Mouse (Mus musculus) MEL (cell line): ENCODE measurements at regions not wholly inside any gene's neighbourhood (a gene's known extent, or its start where the extent isn't known, plus 50 kb on each side); places are given as distances from the start of the nearest gene placed in this dataset.

Source experiments
- DNase-seq: peaks from one replicate; pipeline ENCODE4 v3.0.0; 2011; ENCODE audit warnings: low read depth, low spot score
- H3K27ac ChIP-seq: 2 replicates; pipeline ENCODE4 v1.5.1; 2012; ENCODE audit warnings: low read depth, mild to moderate bottlenecking, control low read depth, low read length, moderate library complexity; ENCODE audit not compliant: control insufficient read depth
- H3K27me3 ChIP-seq, 2 experiments: fragments of 150-350 bp in 1 of 2; sonication (generic) in 1 of 2; 2 replicates each; pipeline ENCODE4 v1.6.1; 2012; ENCODE audit warnings: low read length in 2 of 2, mild to moderate bottlenecking in 2 of 2, improper control_type of control experiment in 1 of 2, moderate library complexity in 1 of 2; ENCODE audit not compliant: insufficient read depth in 2 of 2, control insufficient read depth in 1 of 2
- H3K36me3 ChIP-seq, 2 experiments: 2 replicates each; pipeline ENCODE4 v1.6.1; 2012 to 2014; ENCODE audit warnings: low read length in 2 of 2, improper control_type of control experiment in 1 of 2, inconsistent platforms in 1 of 2, mild to moderate bottlenecking in 1 of 2; ENCODE audit not compliant: insufficient read depth in 2 of 2, control insufficient read depth in 1 of 2
- H3K4me1 ChIP-seq, 2 experiments: fragments of 150-350 bp in 1 of 2; sonication (generic) in 1 of 2; 2 replicates each; pipeline ENCODE4 v1.6.1; 2012; ENCODE audit warnings: low read length in 2 of 2, improper control_type of control experiment in 1 of 2, mild to moderate bottlenecking in 1 of 2; ENCODE audit not compliant: insufficient read depth in 2 of 2, control insufficient read depth in 1 of 2
- H3K4me3 ChIP-seq, 2 experiments: fragments of 150-350 bp in 1 of 2; sonication (generic) in 1 of 2; 2 replicates each; pipeline ENCODE4 v1.5.1; 2012; ENCODE audit warnings: low read depth in 2 of 2, low read length in 2 of 2, mild to moderate bottlenecking in 2 of 2, moderate library complexity in 2 of 2, control low read depth in 1 of 2, improper control_type of control experiment in 1 of 2; ENCODE audit not compliant: control insufficient read depth in 1 of 2, insufficient read depth in 1 of 2
- H3K79me2 ChIP-seq: 2 replicates; pipeline ENCODE4 v1.6.1; 2012; ENCODE audit warnings: mild to moderate bottlenecking, low read length, moderate library complexity; ENCODE audit not compliant: control insufficient read depth, poor library complexity, insufficient read depth
- H3K9ac ChIP-seq: 2 replicates; pipeline ENCODE4 v1.6.1; 2012; ENCODE audit warnings: low read depth, mild to moderate bottlenecking, control low read depth, low read length, moderate library complexity; ENCODE audit not compliant: control insufficient read depth, poor library complexity, severe bottlenecking
- H3K9me3 ChIP-seq: fragments of 150-350 bp; sonication (generic); replicated peaks from 2 replicates; pipeline ENCODE4 v1.6.1; 2012; ENCODE audit warnings: mild to moderate bottlenecking, low read length, improper control_type of control experiment, moderate library complexity; ENCODE audit not compliant: insufficient read depth
- BHLHE40 ChIP-seq: IDR thresholded peaks from 2 replicates; pipeline ENCODE4 v1.6.1; 2012; ENCODE audit warnings: low read depth, mild to moderate bottlenecking, inconsistent platforms, low read length, improper control_type of control experiment, borderline replicate concordance
- CTCF ChIP-seq, 3 experiments: IDR thresholded peaks in 2 of 3; conservative IDR thresholded peaks in 1 of 3; 2 replicates each; pipeline ENCODE4 v1.5.1; 2011 to 2012; ENCODE audit warnings: low read length in 3 of 3, low read depth in 2 of 3, mild to moderate bottlenecking in 2 of 3, improper control_type of control experiment in 1 of 3, inconsistent platforms in 1 of 3, mixed read lengths in 1 of 3, moderate library complexity in 1 of 3; ENCODE audit not compliant: control insufficient read depth in 1 of 3, insufficient read depth in 1 of 3, poor library complexity in 1 of 3, severe bottlenecking in 1 of 3
- E2F4 ChIP-seq: IDR thresholded peaks from 2 replicates; pipeline ENCODE4 v1.6.1; 2011; ENCODE audit warnings: low read depth, low read length, improper control_type of control experiment, borderline replicate concordance
- EP300 ChIP-seq, 2 experiments: IDR thresholded peaks; 2 replicates each; pipeline ENCODE4 v1.6.1; 2011; ENCODE audit warnings: improper control_type of control experiment in 2 of 2, low read length in 2 of 2, low read depth in 1 of 2, mild to moderate bottlenecking in 1 of 2
- ETS1 ChIP-seq: IDR thresholded peaks from 2 replicates; pipeline ENCODE4 v1.6.1; 2012; ENCODE audit warnings: low read depth, mild to moderate bottlenecking, inconsistent platforms, low read length, improper control_type of control experiment, moderate library complexity
- GATA1 ChIP-seq: IDR thresholded peaks from 2 replicates; pipeline ENCODE4 v1.6.1; 2011; ENCODE audit warnings: low read depth, low read length, improper control_type of control experiment
- HCFC1 ChIP-seq: IDR thresholded peaks from 2 replicates; pipeline ENCODE4 v1.6.1; 2012; ENCODE audit warnings: low read depth, mild to moderate bottlenecking, inconsistent platforms, low read length, improper control_type of control experiment, moderate library complexity
- KAT2A ChIP-seq: conservative IDR thresholded peaks from 2 replicates; pipeline ENCODE4 v1.6.1; 2012; ENCODE audit warnings: low read depth, low read length, improper control_type of control experiment, inconsistent platforms
- MAZ ChIP-seq: IDR thresholded peaks from 2 replicates; pipeline ENCODE4 v1.6.1; 2012; ENCODE audit warnings: low read depth, mild to moderate bottlenecking, inconsistent platforms, low read length, improper control_type of control experiment
- MYC ChIP-seq: IDR thresholded peaks from 2 replicates; pipeline ENCODE4 v1.6.1; 2011; ENCODE audit warnings: low read depth, mild to moderate bottlenecking, low read length, improper control_type of control experiment, moderate library complexity
- NRF1 ChIP-seq: IDR thresholded peaks from 2 replicates; pipeline ENCODE4 v1.6.1; 2014; ENCODE audit warnings: low read depth, mild to moderate bottlenecking, inconsistent platforms, low read length, improper control_type of control experiment, moderate library complexity; ENCODE audit not compliant: poor library complexity, insufficient read depth, severe bottlenecking
- POLR2AphosphoS5 ChIP-seq: IDR thresholded peaks from 2 replicates; pipeline ENCODE4 v1.6.1; 2012; ENCODE audit warnings: low read depth, borderline replicate concordance, mild to moderate bottlenecking, inconsistent platforms, low read length, moderate library complexity, mixed read lengths
- RAD21 ChIP-seq: IDR thresholded peaks from 2 replicates; pipeline ENCODE4 v1.6.1; 2011; ENCODE audit warnings: mild to moderate bottlenecking, low read depth, low read length, improper control_type of control experiment
- RCOR1 ChIP-seq: IDR thresholded peaks from 2 replicates; pipeline ENCODE4 v1.6.1; 2012; ENCODE audit warnings: low read depth, mild to moderate bottlenecking, inconsistent platforms, low read length, improper control_type of control experiment
- SMC3 ChIP-seq: IDR thresholded peaks from 2 replicates; pipeline ENCODE4 v1.6.1; 2011; ENCODE audit warnings: low read depth, low read length, improper control_type of control experiment
- TBP ChIP-seq: IDR thresholded peaks from 2 replicates; pipeline ENCODE4 v1.8.0; 2011; ENCODE audit warnings: low read depth, low read length, improper control_type of control experiment
- TCF12 ChIP-seq: IDR thresholded peaks from 2 replicates; pipeline ENCODE4 v1.6.1; 2014; ENCODE audit warnings: low read depth, mild to moderate bottlenecking, inconsistent platforms, low read length, improper control_type of control experiment, moderate library complexity
- UBTF ChIP-seq: IDR thresholded peaks from 2 replicates; pipeline ENCODE4 v1.6.1; 2012; ENCODE audit warnings: low read depth, mild to moderate bottlenecking, inconsistent platforms, low read length, improper control_type of control experiment, moderate library complexity, borderline replicate concordance; ENCODE audit not compliant: insufficient read depth
- USF1 ChIP-seq: IDR thresholded peaks from 2 replicates; pipeline ENCODE4 v1.6.1; 2014; ENCODE audit warnings: low read depth, mild to moderate bottlenecking, inconsistent platforms, low read length, improper control_type of control experiment, moderate library complexity
- USF2 ChIP-seq, 2 experiments: IDR thresholded peaks; 2 replicates each; pipeline ENCODE4 v1.6.1; 2011 to 2012; ENCODE audit warnings: improper control_type of control experiment in 2 of 2, low read length in 2 of 2, borderline replicate concordance in 1 of 2, inconsistent platforms in 1 of 2, low read depth in 1 of 2, mild to moderate bottlenecking in 1 of 2; ENCODE audit not compliant: insufficient read depth in 1 of 2
- ZKSCAN1 ChIP-seq: IDR thresholded peaks from 2 replicates; pipeline ENCODE4 v1.6.1; 2012; ENCODE audit warnings: low read depth, mild to moderate bottlenecking, inconsistent platforms, low read length, improper control_type of control experiment, moderate library complexity
- ZMIZ1 ChIP-seq: IDR thresholded peaks from 2 replicates; pipeline ENCODE4 v1.6.1; 2012; ENCODE audit warnings: low read depth, mild to moderate bottlenecking, inconsistent platforms, low read length, improper control_type of control experiment, moderate library complexity

DNA sequence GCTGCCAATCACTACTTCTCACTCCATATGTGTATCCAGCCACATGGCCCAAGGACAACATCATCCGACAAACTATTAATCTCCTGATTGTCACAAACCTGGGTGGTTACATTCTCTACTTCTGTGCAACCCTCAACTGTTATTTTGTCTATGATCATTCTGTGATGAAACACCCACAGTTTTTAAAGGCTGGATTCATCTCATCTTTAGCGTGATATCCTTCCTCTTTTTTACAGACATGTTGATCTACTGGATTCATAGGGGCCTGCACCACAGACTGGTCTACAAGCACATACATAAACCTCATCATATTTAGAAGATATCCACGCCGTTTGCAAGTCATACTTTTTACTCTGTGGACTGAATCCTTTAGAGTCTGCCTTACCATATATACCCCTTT is 251.7 kb upstream of the Mad2l1 start:
- Histone ChIP-seq H3K9me3 (no peaks in the 10 kb centered on the region), H3K27ac (no peak overlapping the region), H3K9ac (no peak overlapping the region), H3K4me3 (no peak overlapping the region), H3K4me1 (peaks cover 0 to 3% of the 10 kb centered on the region in 2 experiments; a peak in 1 of 4 replicates), H3K79me2 (no peaks in the 10 kb centered on the region), H3K36me3 (no peaks in the 10 kb centered on the region), H3K27me3 (no peaks in the 10 kb centered on the region)
- TF ChIP-seq CTCF (IDR thresholded peaks at IDR 0.05 in 2 of 3, conservative IDR thresholded peaks at IDR 0.05 in 1 of 3; ENCODE audit: control insufficient read depth in 1 of 3, insufficient read depth in 1 of 3, low read depth in 2 of 3, low read length in 3 of 3, poor library complexity in 1 of 3, severe bottlenecking in 1 of 3), result no peak
- TF ChIP-seq NRF1, result no peak
- no peak for TF ChIP-seq MAZ
- TF ChIP-seq ZKSCAN1, result no peak
- TF ChIP-seq ETS1, result no peak
- no peak for TF ChIP-seq E2F4
- no peak for TF ChIP-seq USF1
- no peak for TF ChIP-seq USF2 (IDR thresholded peaks at IDR 0.05; ENCODE audit: borderline replicate concordance in 1 of 2, insufficient read depth in 1 of 2, low read depth in 1 of 2, low read length in 2 of 2)
- no peak for TF ChIP-seq RCOR1
- TF ChIP-seq KAT2A, result no peak
- no peak for TF ChIP-seq GATA1
- no peak for TF ChIP-seq HCFC1
- no peak for TF ChIP-seq POLR2AphosphoS5
- no peak for DNase-seq

DNA sequence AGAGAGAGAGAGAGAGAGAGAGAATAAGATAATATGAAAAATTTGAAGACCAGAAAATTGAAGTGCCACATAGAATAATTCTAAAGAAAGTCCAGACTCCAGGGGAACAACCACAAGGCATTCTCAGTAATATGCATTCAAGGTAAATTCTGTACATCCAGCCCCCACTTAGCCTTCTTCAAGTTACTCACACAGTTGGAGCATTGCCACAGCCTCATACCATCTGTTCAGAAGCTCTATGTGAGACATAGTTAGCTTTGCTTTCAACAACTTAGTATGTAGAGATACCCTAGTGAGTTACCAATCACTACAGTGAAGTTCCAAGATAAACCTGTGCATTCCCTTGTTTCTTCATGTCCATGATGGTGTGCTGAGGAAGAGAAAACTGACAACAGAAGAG is 247.6 kb upstream of the Mad2l1 start:
- TF ChIP-seq POLR2AphosphoS5, result no peak
- no peak for TF ChIP-seq RAD21
- TF ChIP-seq BHLHE40, result no peak
- TF ChIP-seq SMC3, result no peak
- TF ChIP-seq HCFC1, result no peak
- no peak for TF ChIP-seq ZKSCAN1
- TF ChIP-seq MAZ, result no peak
- no peak for TF ChIP-seq RCOR1
- no peak for TF ChIP-seq MYC
- no peak for TF ChIP-seq ZMIZ1
- TF ChIP-seq TBP, result no peak
- TF ChIP-seq UBTF, result no peak
- TF ChIP-seq KAT2A, result no peak
- no peak for TF ChIP-seq NRF1
- TF ChIP-seq TCF12, result no peak
- TF ChIP-seq EP300 (IDR thresholded peaks at IDR 0.05; ENCODE audit: low read depth in 1 of 2, low read length in 2 of 2), result no peak
- Histone ChIP-seq H3K4me1 (peaks cover 2 to 3% of the 10 kb centered on the region in 2 experiments; a peak in 3 of 4 replicates), H3K4me3 (no peak overlapping the region), H3K36me3 (peaks cover 0 to 8% of the 10 kb centered on the region in 2 experiments; a peak in 2 of 4 replicates), H3K9me3 (no peaks in the 10 kb centered on the region), H3K27ac (no peak overlapping the region), H3K9ac (no peak overlapping the region), H3K27me3 (no peaks in the 10 kb centered on the region), H3K79me2 (no peaks in the 10 kb centered on the region)
- DNase-seq, result no peak
